Mouse (Mus musculus) lung, postnatal 0 days (tissue): Measurements from ENCODE around the gene Idh1. TPM values are rescaled to one million over a fixed set of nuclear protein-coding genes. Genes with fewer than 3 reads are reported as not detected.

Experiments used
- ATAC-seq: fragments of 200-750 bp; cut with Nextera tagmentation; 2 replicates; pipeline ENCODE4 v1.8.0; 2017; ENCODE audit warnings: moderate library complexity
- DNase-seq: peaks from one replicate; pipeline ENCODE4 v3.0.0-alpha.2; 2016; ENCODE audit warnings: low spot score
- H3K27ac ChIP-seq: fragments of 300-500 bp; sonication (generic); 2 replicates; pipeline ENCODE4 v1.5.1; 2014; ENCODE audit warnings: antibody characterized with exemption, mild to moderate bottlenecking, low read length, mixed read lengths
- H3K27me3 ChIP-seq: fragments of 300-500 bp; sonication (generic); replicated peaks from 2 replicates; pipeline ENCODE4 v1.6.1; 2014; ENCODE audit warnings: low read length, mixed read lengths; ENCODE audit not compliant: insufficient read depth
- H3K36me3 ChIP-seq: fragments of 300-500 bp; sonication (generic); 2 replicates; pipeline ENCODE4 v1.6.1; 2014; ENCODE audit warnings: low read length, mixed read lengths; ENCODE audit not compliant: insufficient read depth
- H3K4me1 ChIP-seq: fragments of 300-500 bp; sonication (generic); 2 replicates; pipeline ENCODE4 v1.6.1; 2014; ENCODE audit warnings: antibody characterized with exemption, low read depth, low read length, mixed read lengths; ENCODE audit not compliant: insufficient read depth
- H3K4me2 ChIP-seq: fragments of 300-500 bp; sonication (generic); replicated peaks from 2 replicates; pipeline ENCODE4 v1.6.1; 2014; ENCODE audit warnings: low read depth, mild to moderate bottlenecking, low read length, moderate library complexity, mixed read lengths
- H3K4me3 ChIP-seq: fragments of 300-500 bp; sonication (generic); 2 replicates; pipeline ENCODE4 v1.5.1; 2014; ENCODE audit warnings: low read depth, low read length
- H3K9ac ChIP-seq: fragments of 300-500 bp; sonication (generic); replicated peaks from 2 replicates; pipeline ENCODE4 v1.6.1; 2014; ENCODE audit warnings: low read depth, mild to moderate bottlenecking
- H3K9me3 ChIP-seq: fragments of 300-500 bp; sonication (generic); 2 replicates; pipeline ENCODE4 v1.6.1; 2016; ENCODE audit warnings: low read length, mixed read lengths
- CTCF ChIP-seq: IDR thresholded peaks from 2 replicates; pipeline ENCODE4 v1.5.1; 2016; ENCODE audit warnings: antibody characterized with exemption, mild to moderate bottlenecking
- EP300 ChIP-seq: IDR thresholded peaks from 2 replicates; pipeline ENCODE4 v1.6.1; 2016; ENCODE audit warnings: antibody characterized with exemption, mild to moderate bottlenecking, control low read depth
- WGBS: fragments of 180-500 bp; shearing (Covaris S2); extraction: QIAGEN DNeasy Blood & Tissue Kit; methylation state at CpG from one replicate; pipeline ENCODE4 v1.1.7; 2014; 5-methylcytosine and 5-hydroxymethylcytosine counted together
- polyA plus RNA-seq: library from polyadenylated mRNA; unstranded; fragments of >200 nt; fragmentation: Nextera tagmentation; extraction: Ambion mirVana; gene quantifications from 2 replicates; pipeline ENCODE4 v1.2.1, GENCODE M21; 2015

The Idh1 gene
- polyA plus RNA-seq, 1 experiment from 2014 or later, result 143 TPM

DNA sequence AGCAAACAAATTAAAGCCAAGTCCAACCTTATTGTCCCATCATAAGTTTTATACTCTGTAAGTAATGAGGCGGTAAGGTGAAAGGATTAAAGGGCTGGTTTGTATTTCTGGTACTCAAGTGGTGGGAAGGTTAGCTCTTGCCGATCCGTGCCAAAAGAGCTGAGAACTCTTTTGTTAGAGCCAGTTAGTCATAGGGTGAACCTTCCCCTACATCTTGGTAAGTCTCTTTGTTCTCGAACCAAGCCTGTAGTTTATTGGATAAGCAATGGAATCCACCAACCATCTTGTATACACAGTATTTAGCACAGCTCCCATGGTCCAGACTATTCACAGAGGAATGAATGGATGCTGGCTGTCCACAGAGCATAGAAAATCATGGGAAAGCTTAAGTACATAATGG is 14.7 kb downstream of the Idh1 start:
- peaks cover 27% of the 10 kb centered on the region for H3K36me3 ChIP-seq
- no peak for ATAC-seq
- H3K4me3 ChIP-seq, result no peak overlapping the region
- WGBS, result 67% methylated on average over 4 of the region's 4 CpGs
- no peak overlapping the region for H3K9ac ChIP-seq
- H3K9me3 ChIP-seq, result no peaks in the 10 kb centered on the region
- TF ChIP-seq CTCF (no peak), EP300 (no peak)
- DNase-seq, result no peak
- no peak overlapping the region for H3K27ac ChIP-seq
- H3K4me1 ChIP-seq, result no peaks in the 10 kb centered on the region; the same call in 1 of the 2 replicates
- no peaks in the 10 kb centered on the region for H3K27me3 ChIP-seq
- H3K4me2 ChIP-seq, result no peak overlapping the region

DNA sequence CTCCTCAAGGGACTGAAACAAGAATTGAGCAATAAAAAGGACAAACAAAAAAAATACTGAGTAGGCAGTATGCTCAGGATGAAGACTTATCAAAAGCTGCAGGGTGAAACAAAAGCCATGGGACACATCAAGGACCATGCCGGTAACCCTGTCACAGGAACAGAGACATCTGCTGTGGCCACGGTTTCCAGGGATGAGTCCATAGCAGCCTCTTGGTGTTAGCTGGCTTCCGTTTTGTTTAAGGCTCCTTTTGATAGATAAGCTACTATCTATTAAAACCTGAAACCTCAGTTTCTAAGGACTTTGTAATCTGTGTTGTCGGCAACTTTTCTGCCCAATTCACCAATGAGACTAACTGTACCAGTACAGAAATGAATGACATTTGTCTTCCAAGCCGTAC is 16.4 kb downstream of the Idh1 start:
- ATAC-seq (no peak), DNase-seq (no peak)
- H3K4me2 ChIP-seq, result no peak overlapping the region
- H3K9me3 ChIP-seq, result no peaks in the 10 kb centered on the region
- no peaks in the 10 kb centered on the region for H3K27me3 ChIP-seq
- H3K4me1 ChIP-seq, result no peaks in the 10 kb centered on the region
- WGBS, result 72% methylated on average over 5 of the region's 5 CpGs
- TF ChIP-seq CTCF (no peak), EP300 (no peak)
- H3K9ac ChIP-seq, result no peak overlapping the region
- no peak overlapping the region for H3K4me3 ChIP-seq
- no peak overlapping the region for H3K27ac ChIP-seq
- peaks cover 33% of the 10 kb centered on the region for H3K36me3 ChIP-seq

- WGBS, result 82% methylated on average over 7 of the region's 7 CpGs
- TF ChIP-seq CTCF (no peak), EP300 (no peak)
- H3K9me3 ChIP-seq, result no peaks in the 10 kb centered on the region
- peaks cover 32% of the 10 kb centered on the region for H3K36me3 ChIP-seq
- no peak overlapping the region for H3K9ac ChIP-seq
- DNase-seq (no peak), ATAC-seq (no peak)
- H3K27ac ChIP-seq, result no peak overlapping the region
- no peaks in the 10 kb centered on the region for H3K27me3 ChIP-seq
- no peak overlapping the region for H3K4me3 ChIP-seq
- H3K4me2 ChIP-seq, result no peak overlapping the region
- H3K4me1 ChIP-seq, result no peaks in the 10 kb centered on the region
These were observed 16.8 kb downstream of the Idh1 start for GRCm38 (mm10) chr1:65169536-65169935.

- Histone ChIP-seq H3K9ac (no peak overlapping the region), H3K9me3 (no peaks in the 10 kb centered on the region), H3K4me2 (no peak overlapping the region), H3K27ac (no peak overlapping the region), H3K4me1 (no peaks in the 10 kb centered on the region), H3K36me3 (peaks cover 43% of the 10 kb centered on the region), H3K27me3 (no peaks in the 10 kb centered on the region), H3K4me3 (no peak overlapping the region)
- WGBS, result 90% methylated on average over 1 of the region's 1 CpGs
- DNase-seq (no peak), ATAC-seq (no peak)
- TF ChIP-seq EP300 (no peak), CTCF (no peak)
These were observed 18.8 kb downstream of the Idh1 start for GRCm38 (mm10) chr1:65167496-65167895.

DNA sequence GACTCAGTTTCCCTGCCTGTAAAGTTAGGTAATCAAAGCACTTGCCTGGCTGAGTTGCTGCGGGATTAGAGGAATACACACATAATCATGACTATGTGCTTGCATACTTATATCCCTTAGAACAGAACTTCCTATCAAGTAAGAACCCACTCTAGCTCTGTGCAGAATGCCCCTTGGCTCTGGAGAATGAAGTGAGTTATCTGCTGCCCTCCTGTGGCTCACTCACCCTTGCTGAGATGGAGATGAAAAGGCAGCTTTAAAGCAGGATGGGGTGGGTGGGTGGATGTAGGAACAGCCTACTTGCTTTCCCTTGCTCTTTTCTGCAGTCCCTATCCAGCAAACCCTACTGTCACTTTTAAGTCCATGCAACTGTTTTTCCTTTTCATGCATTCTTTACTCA is 24.1 kb downstream of the Idh1 start:
- Histone ChIP-seq H3K36me3 (peaks cover 57% of the 10 kb centered on the region), H3K4me2 (no peak overlapping the region), H3K4me3 (no peak overlapping the region), H3K4me1 (no peaks in the 10 kb centered on the region), H3K9me3 (no peaks in the 10 kb centered on the region), H3K9ac (no peak overlapping the region), H3K27me3 (no peaks in the 10 kb centered on the region), H3K27ac (no peak overlapping the region)
- DNase-seq, result no peak
- TF ChIP-seq CTCF, result peak; percentile 24; the same call in 1 of the 2 replicates
- no peak for TF ChIP-seq EP300
- 100% methylated on average over 1 of the region's 1 CpGs for WGBS
- no peak for ATAC-seq

- Histone ChIP-seq H3K9me3 (no peaks in the 10 kb centered on the region), H3K4me3 (no peak overlapping the region), H3K4me1 (no peaks in the 10 kb centered on the region), H3K9ac (no peak overlapping the region), H3K27ac (no peak overlapping the region), H3K27me3 (no peaks in the 10 kb centered on the region), H3K4me2 (no peak overlapping the region), H3K36me3 (peaks cover 20% of the 10 kb centered on the region; the same call in 1 of the 2 replicates)
- 89% methylated on average over 5 of the region's 5 CpGs for whole genome bisulfite sequencing
- TF ChIP-seq EP300 (no peak), CTCF (no peak)
- DNase-seq (no peak), ATAC-seq (no peak)
These were observed 30.2 kb downstream of the Idh1 start for GRCm38 (mm10) chr1:65156111-65156510.

GRCm38 (mm10) chr1:65154814-65155213 is 31.5 kb downstream of the Idh1 start:
- Histone ChIP-seq H3K9me3 (no peaks in the 10 kb centered on the region), H3K27ac (no peak overlapping the region), H3K9ac (no peak overlapping the region), H3K36me3 (peaks cover 7% of the 10 kb centered on the region; the same call in 1 of the 2 replicates), H3K4me1 (no peaks in the 10 kb centered on the region), H3K4me3 (no peak overlapping the region), H3K27me3 (no peaks in the 10 kb centered on the region), H3K4me2 (no peak overlapping the region)
- TF ChIP-seq EP300, result no peak
- TF ChIP-seq CTCF, result no peak
- ATAC-seq, result peak; percentile 65
- peak; percentile 64 for DNase-seq
